Comparison of ENCODE assay signal across 9 mouse cellular contexts in genomic region chr9:114797329-114798004, GRCm38 (mm10). TPM values are rescaled to one million over a fixed set of nuclear protein-coding genes. Genes with fewer than 3 reads are reported as not detected.
A peak's percentile ranks its signal among the peaks of the same experiment; 100 is the strongest.
DNase-seq lines count a peak whose midpoint lies in the region; ATAC-seq lines count a peak whose summit lies in the region.
"Had no signal": no experiment of that assay in that cellular context is flagged by ENCODE, and none has a peak within 500 bp of the region (broad histone marks: within the 10 kb centered on the region; RNA-seq: fewer than 3 reads in every experiment).

No protein-coding gene starts in this region.

- no peak overlapping the region for H3K4me2 ChIP-seq in lung, embryonic 15.5 days

- H3K9ac ChIP-seq in lung, embryonic 15.5 days, result no peak overlapping the region

- H3K9me3 ChIP-seq in hindbrain, embryonic 10.5 days, result no peaks in the 10 kb centered on the region
- H3K9me3 ChIP-seq in lung, embryonic 15.5 days, result no peaks in the 10 kb centered on the region

- peak; percentile 71 for DNase-seq in MN1 (ENCODE audit: low spot score)
- peak; percentile 85 for DNase-seq in cerebellum, adult 9-10 months
- DNase-seq in frontal cortex, adult 2 months (ENCODE audit: extremely low spot score in 1 of 2, low spot score in 1 of 2), result peak; percentile 66 to 94
- peak; percentile 91 for DNase-seq in hindbrain, embryonic 10.5 days (ENCODE audit: low spot score)
- peak; percentile 92 for DNase-seq in layer of hippocampus, adult 9-10 months (ENCODE audit: low spot score)
- DNase-seq in ovary, postnatal 10 days (ENCODE audit: low spot score), result peak; percentile 71
- peak; percentile 73 for DNase-seq in thymus, postnatal 0 days (ENCODE audit: low spot score)

- WGBS in hindbrain, embryonic 10.5 days, result 56% methylated on average over 11 of the region's 11 CpGs
- WGBS in lung, embryonic 15.5 days, result 47% methylated on average over 11 of the region's 11 CpGs

- H3K27ac ChIP-seq in hindbrain, embryonic 10.5 days, result peak overlapping the region; percentile 85
- H3K27ac ChIP-seq in lung, embryonic 15.5 days, result no peak overlapping the region

- H3K4me1 ChIP-seq in hindbrain, embryonic 10.5 days (replicated peaks), result peaks cover 80% of the 10 kb centered on the region
- peaks cover 10% of the 10 kb centered on the region; the same call in 1 of the 2 replicates for H3K4me1 ChIP-seq in lung, embryonic 15.5 days

- peak; percentile 74; the same call in 1 of the 2 replicates for ATAC-seq in lung, embryonic 15.5 days (ENCODE audit: borderline replicate concordance, extremely low read depth, low FRiP score, low TSS enrichment)

- H3K36me3 ChIP-seq in hindbrain, embryonic 10.5 days, result no peaks in the 10 kb centered on the region
- no peaks in the 10 kb centered on the region; the same call in 1 of the 2 replicates for H3K36me3 ChIP-seq in lung, embryonic 15.5 days

- H3K27me3 ChIP-seq in hindbrain, embryonic 10.5 days (ENCODE audit: insufficient read depth, poor library complexity, severe bottlenecking), result 0 out of 2 replicates have a peak, but pooled peaks cover 3% of the 10 kb centered on the region
- no peaks in the 10 kb centered on the region for H3K27me3 ChIP-seq in lung, embryonic 15.5 days

- no peak overlapping the region for H3K4me3 ChIP-seq in hindbrain, embryonic 10.5 days
- no peak overlapping the region for H3K4me3 ChIP-seq in lung, embryonic 15.5 days
- H3K4me3 ChIP-seq: megakaryocyte, embryonic 14.5 days had no signal

RNA-seq across cellular contexts. Expression of gene Cmtm7, which starts 15.8 kb away (rescaled TPM):
- polyA plus RNA-seq in frontal cortex, adult 2 months (2012; rRNA removed), result 9.5 and 9.8 TPM in 2 replicates
- polyA plus RNA-seq in hindbrain, embryonic 10.5 days (2016; fragmentation: Nextera tagmentation; extraction: Ambion mirVana), result 96.0 and 108 TPM in 2 replicates
- 91.3 and 91.8 TPM in 2 replicates for polyA plus RNA-seq in lung, embryonic 15.5 days (2015; fragmentation: Nextera tagmentation; extraction: Ambion mirVana)
- 299 and 301 TPM in 2 replicates for polyA plus RNA-seq in thymus, postnatal 0 days (2015; fragmentation: Nextera tagmentation; extraction: Ambion mirVana)

RNA-seq across cellular contexts. Expression of gene Cmtm8, which starts 46.5 kb away (rescaled TPM):
- polyA plus RNA-seq in frontal cortex, adult 2 months (2012; rRNA removed), result 4.7 and 4.8 TPM in 2 replicates
- 31.7 and 35.3 TPM in 2 replicates for polyA plus RNA-seq in hindbrain, embryonic 10.5 days (2016; fragmentation: Nextera tagmentation; extraction: Ambion mirVana)
- polyA plus RNA-seq in lung, embryonic 15.5 days (2015; fragmentation: Nextera tagmentation; extraction: Ambion mirVana), result 93.2 and 102 TPM in 2 replicates
- polyA plus RNA-seq in thymus, postnatal 0 days (2015; fragmentation: Nextera tagmentation; extraction: Ambion mirVana), result 10.5 and 10.6 TPM in 2 replicates
